Mouse (Mus musculus) testis, adult 2 months (tissue): ENCODE data around the gene Ldlrad3.

Experiments
- CTCF ChIP-seq: fragments of 200-500 bp; IDR thresholded peaks from 2 replicates; pipeline ENCODE4 v1.5.1; 2012; ENCODE audit warnings: low read depth, mild to moderate bottlenecking, inconsistent platforms, low read length, moderate library complexity; ENCODE audit not compliant: control insufficient read depth, insufficient read depth, insufficient replicate concordance
- POLR2A ChIP-seq: fragments of 200-500 bp; IDR thresholded peaks from 2 replicates; pipeline ENCODE4 v1.6.1; 2012; ENCODE audit warnings: low read depth, mild to moderate bottlenecking, inconsistent platforms, low read length, moderate library complexity; ENCODE audit not compliant: control insufficient read depth

- TF ChIP-seq POLR2A (no peak), CTCF (no peak)
Measured at GRCm38 (mm10) chr2:101950716-101951520, 235.3 kb downstream of the Ldlrad3 start.
